Mouse (Mus musculus): ENCODE measurements around the gene Tmem151a. TPM values are rescaled to one million over a fixed set of nuclear protein-coding genes. Genes with fewer than 3 reads are reported as not detected.

Tmem151a gene
- polyA plus RNA-seq, 1 experiment from 2014 or later, result 1.6 TPM

- peak overlapping the region; percentile 42 for H3K9ac ChIP-seq (replicated peaks; ENCODE audit: low read length)
- no peak for ATAC-seq (ENCODE audit: low FRiP score, low TSS enrichment)
- 80% methylated on average over 7 of the region's 7 CpGs for WGBS
- peak overlapping the region; percentile 62 for H3K4me3 ChIP-seq (ENCODE audit: low read length)
- 0 out of 2 replicates have a peak overlapping the region, but pooled peaks have one; percentile 54 for H3K27ac ChIP-seq (ENCODE audit: low read length)
- H3K4me2 ChIP-seq (replicated peaks; ENCODE audit: low read depth, low read length), result peak overlapping the region; percentile 77
- no peaks in the 10 kb centered on the region for H3K9me3 ChIP-seq (ENCODE audit: low read length)
- no peaks in the 10 kb centered on the region for H3K36me3 ChIP-seq (ENCODE audit: insufficient read depth, low read length)
- H3K27me3 ChIP-seq (ENCODE audit: insufficient read depth, low read length), result peaks cover 22% of the 10 kb centered on the region
- H3K4me1 ChIP-seq (ENCODE audit: insufficient read depth, low read length), result peaks cover 55% of the 10 kb centered on the region
These were observed 15.4 kb downstream of the Tmem151a start for GRCm38 (mm10) chr19:5069978-5070377.

- Histone ChIP-seq H3K4me1 (ENCODE audit: insufficient read depth, low read length) (peaks cover 58% of the 10 kb centered on the region), H3K27me3 (ENCODE audit: insufficient read depth, low read length) (peaks cover 22% of the 10 kb centered on the region), H3K36me3 (ENCODE audit: insufficient read depth, low read length) (no peaks in the 10 kb centered on the region), H3K9me3 (ENCODE audit: low read length) (no peaks in the 10 kb centered on the region), H3K4me2 (replicated peaks; ENCODE audit: low read depth, low read length) (peak overlapping the region; percentile 77), H3K4me3 (ENCODE audit: low read length) (peak overlapping the region; percentile 62), H3K9ac (replicated peaks; ENCODE audit: low read length) (no peak overlapping the region), H3K27ac (ENCODE audit: low read length) (no peak overlapping the region)
- no peak for ATAC-seq (ENCODE audit: low FRiP score, low TSS enrichment)
- WGBS, result 74% methylated on average over 5 of the region's 5 CpGs
These were observed 15.8 kb downstream of the Tmem151a start for GRCm38 (mm10) chr19:5069486-5069885.

GRCm38 (mm10) chr19:5068570-5069234 lies 16.6 kb downstream of the Tmem151a start:
- H3K9ac ChIP-seq (replicated peaks; ENCODE audit: low read length), result peak overlapping the region; percentile 78
- peak overlapping the region; percentile 77 for H3K4me2 ChIP-seq (replicated peaks; ENCODE audit: low read depth, low read length)
- 21% methylated on average over 21 of the region's 21 CpGs for WGBS
- H3K4me1 ChIP-seq (ENCODE audit: insufficient read depth, low read length), result peaks cover 58% of the 10 kb centered on the region
- peak overlapping the region; percentile 62 for H3K4me3 ChIP-seq (ENCODE audit: low read length)
- peaks cover 22% of the 10 kb centered on the region for H3K27me3 ChIP-seq (ENCODE audit: insufficient read depth, low read length)
- H3K36me3 ChIP-seq (ENCODE audit: insufficient read depth, low read length), result no peaks in the 10 kb centered on the region
- no peaks in the 10 kb centered on the region for H3K9me3 ChIP-seq (ENCODE audit: low read length)
- ATAC-seq (ENCODE audit: low FRiP score, low TSS enrichment), result no peak
- H3K27ac ChIP-seq (ENCODE audit: low read length), result peak overlapping the region; percentile 56

- peaks cover 58% of the 10 kb centered on the region for H3K4me1 ChIP-seq (ENCODE audit: insufficient read depth, low read length)
These were observed 17.3 kb downstream of the Tmem151a start, which contains the start of gene Cd248 for GRCm38 (mm10) chr19:5067867-5068569. TSS of gene Cd248 (plus strand) at chr19:5068078.

DNA sequence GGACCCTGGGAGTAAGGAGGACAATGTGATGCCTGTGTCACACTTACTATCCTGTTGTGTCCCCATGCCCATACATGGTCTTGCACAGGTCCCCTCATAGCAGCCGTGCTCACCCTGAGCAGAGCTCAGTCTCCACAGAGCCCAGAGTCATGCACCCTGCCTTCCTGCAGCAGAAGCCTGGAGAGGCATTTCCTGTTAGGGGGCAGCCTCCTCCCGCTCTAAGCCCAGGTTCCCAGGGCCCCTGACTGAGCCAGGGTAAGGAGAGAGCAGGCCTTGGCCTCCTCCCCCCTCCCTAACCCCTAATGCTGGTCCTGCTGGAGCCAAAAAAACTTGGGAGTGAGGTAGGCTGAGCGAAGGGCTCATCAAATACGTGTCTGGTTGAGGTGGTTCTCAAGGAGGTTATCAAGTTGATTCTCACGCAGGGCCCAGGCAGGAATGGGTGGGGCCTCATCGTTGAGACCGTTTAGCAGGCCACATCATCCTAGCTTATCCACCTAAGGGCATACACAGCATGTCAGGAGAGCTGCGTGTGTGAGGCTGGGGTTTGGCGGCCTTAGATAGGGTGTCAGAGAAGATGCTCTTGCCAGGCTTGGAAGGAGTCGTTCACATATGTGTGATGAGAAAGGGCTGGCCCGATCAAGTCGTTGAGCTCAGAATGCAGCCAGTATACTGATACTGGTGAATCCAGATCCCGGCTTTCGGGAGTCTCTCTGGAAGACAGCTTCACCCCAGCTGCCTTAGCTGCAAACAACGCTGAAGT lies 18.1 kb downstream of the Tmem151a start:
- H3K9ac ChIP-seq (replicated peaks; ENCODE audit: low read length), result peak overlapping the region; percentile 78
- peak; percentile 8; the same call in 1 of the 2 replicates for ATAC-seq (ENCODE audit: low FRiP score, low TSS enrichment)
- WGBS, result 6% methylated on average over 15 of the region's 15 CpGs
- peak overlapping the region; percentile 77 for H3K4me2 ChIP-seq (replicated peaks; ENCODE audit: low read depth, low read length)
- H3K9me3 ChIP-seq (ENCODE audit: low read length), result no peaks in the 10 kb centered on the region
- H3K36me3 ChIP-seq (ENCODE audit: insufficient read depth, low read length), result no peaks in the 10 kb centered on the region
- peaks cover 20% of the 10 kb centered on the region for H3K27me3 ChIP-seq (ENCODE audit: insufficient read depth, low read length)
- peak overlapping the region; percentile 94 for H3K27ac ChIP-seq (ENCODE audit: low read length)
- peak overlapping the region; percentile 62 for H3K4me3 ChIP-seq (ENCODE audit: low read length)
- H3K4me1 ChIP-seq (ENCODE audit: insufficient read depth, low read length), result peaks cover 51% of the 10 kb centered on the region

More at GRCm38 (mm10) chr19:5067867-5068569, 17.3 kb downstream of the Tmem151a start, which contains the start of gene Cd248:
- peak within 1 kb of the TSS; percentile 78 for H3K9ac ChIP-seq (replicated peaks; ENCODE audit: low read length)
- H3K27me3 ChIP-seq (ENCODE audit: insufficient read depth, low read length), result peaks cover 20% of the 10 kb centered on the region
- 2% methylated on average over 43 of the region's 56 CpGs for WGBS
- H3K36me3 ChIP-seq (ENCODE audit: insufficient read depth, low read length), result no peaks in the 10 kb centered on the region
- peak within 1 kb of the TSS; percentile 62 for H3K4me3 ChIP-seq (ENCODE audit: low read length)
- peak within 1 kb of the TSS; percentile 77 for H3K4me2 ChIP-seq (replicated peaks; ENCODE audit: low read depth, low read length)
- H3K27ac ChIP-seq (ENCODE audit: low read length), result peak within 1 kb of the TSS; percentile 94
- H3K9me3 ChIP-seq (ENCODE audit: low read length), result no peaks in the 10 kb centered on the region
- ATAC-seq (ENCODE audit: low FRiP score, low TSS enrichment), result peak; percentile 64

DNA sequence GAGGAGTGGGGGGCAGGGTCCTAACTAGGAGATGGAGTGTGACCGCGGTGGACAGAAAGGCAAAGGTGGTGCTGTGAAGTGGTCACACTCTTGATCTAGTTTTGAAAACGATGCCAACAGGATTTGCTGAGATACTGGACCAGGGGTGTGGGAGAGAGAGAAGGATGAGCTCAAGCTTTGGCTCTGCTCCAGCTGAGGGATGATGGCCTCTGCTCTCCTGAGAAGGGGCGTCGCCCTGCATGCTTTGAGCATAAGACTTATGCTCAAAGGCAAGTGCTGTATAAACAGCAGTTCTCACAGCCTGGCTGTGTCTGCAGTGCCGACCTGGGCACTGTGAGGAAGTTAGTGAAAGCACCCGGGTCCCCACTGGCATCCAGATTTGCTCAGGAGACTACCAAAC lies 20.2 kb downstream of the Tmem151a start:
- no peak overlapping the region for H3K4me2 ChIP-seq (replicated peaks; ENCODE audit: low read depth, low read length)
- no peak for ATAC-seq (ENCODE audit: low FRiP score, low TSS enrichment)
- H3K27me3 ChIP-seq (ENCODE audit: insufficient read depth, low read length), result peaks cover 15% of the 10 kb centered on the region
- no peak overlapping the region for H3K9ac ChIP-seq (replicated peaks; ENCODE audit: low read length)
- 54% methylated on average over 7 of the region's 7 CpGs for WGBS
- no peak overlapping the region for H3K4me3 ChIP-seq (ENCODE audit: low read length)
- H3K27ac ChIP-seq (ENCODE audit: low read length), result no peak overlapping the region
- peaks cover 54% of the 10 kb centered on the region for H3K4me1 ChIP-seq (ENCODE audit: insufficient read depth, low read length)
- H3K9me3 ChIP-seq (ENCODE audit: low read length), result no peaks in the 10 kb centered on the region
- H3K36me3 ChIP-seq (ENCODE audit: insufficient read depth, low read length), result no peaks in the 10 kb centered on the region

DNA sequence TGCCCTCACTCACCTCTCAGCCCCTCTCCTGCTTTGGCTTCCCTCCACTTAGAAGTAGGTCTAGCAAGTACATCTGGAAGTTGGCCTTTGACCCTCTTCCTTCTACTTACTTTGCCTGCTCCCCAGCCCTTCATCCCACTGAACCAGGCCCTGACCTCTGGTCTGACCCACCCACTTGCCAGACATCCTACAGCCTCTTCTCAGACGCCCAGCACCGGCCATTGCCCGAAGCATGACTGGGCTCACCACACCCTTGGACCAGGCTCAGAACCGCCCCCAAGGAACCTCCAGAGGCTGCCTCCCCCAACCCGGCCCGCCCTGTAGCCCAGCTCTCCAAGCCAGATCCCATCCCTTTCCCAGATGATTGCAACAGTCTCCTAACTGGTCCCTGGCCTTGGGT lies 22.9 kb downstream of the Tmem151a start:
- no peak overlapping the region for H3K9ac ChIP-seq (replicated peaks; ENCODE audit: low read length)
- WGBS, result 55% methylated on average over 6 of the region's 6 CpGs
- peaks cover 3% of the 10 kb centered on the region; the same call in 1 of the 2 replicates for H3K27me3 ChIP-seq (ENCODE audit: insufficient read depth, low read length)
- no peaks in the 10 kb centered on the region for H3K9me3 ChIP-seq (ENCODE audit: low read length)
- no peak overlapping the region for H3K4me2 ChIP-seq (replicated peaks; ENCODE audit: low read depth, low read length)
- no peak overlapping the region for H3K4me3 ChIP-seq (ENCODE audit: low read length)
- no peak for ATAC-seq (ENCODE audit: low FRiP score, low TSS enrichment)
- no peak overlapping the region for H3K27ac ChIP-seq (ENCODE audit: low read length)
- no peaks in the 10 kb centered on the region for H3K36me3 ChIP-seq (ENCODE audit: insufficient read depth, low read length)
- peaks cover 52% of the 10 kb centered on the region for H3K4me1 ChIP-seq (ENCODE audit: insufficient read depth, low read length)

- 90% methylated on average over 5 of the region's 5 CpGs for WGBS
- no peaks in the 10 kb centered on the region for H3K36me3 ChIP-seq (ENCODE audit: insufficient read depth, low read length)
These were observed 23.3 kb downstream of the Tmem151a start for GRCm38 (mm10) chr19:5062041-5062440.

DNA sequence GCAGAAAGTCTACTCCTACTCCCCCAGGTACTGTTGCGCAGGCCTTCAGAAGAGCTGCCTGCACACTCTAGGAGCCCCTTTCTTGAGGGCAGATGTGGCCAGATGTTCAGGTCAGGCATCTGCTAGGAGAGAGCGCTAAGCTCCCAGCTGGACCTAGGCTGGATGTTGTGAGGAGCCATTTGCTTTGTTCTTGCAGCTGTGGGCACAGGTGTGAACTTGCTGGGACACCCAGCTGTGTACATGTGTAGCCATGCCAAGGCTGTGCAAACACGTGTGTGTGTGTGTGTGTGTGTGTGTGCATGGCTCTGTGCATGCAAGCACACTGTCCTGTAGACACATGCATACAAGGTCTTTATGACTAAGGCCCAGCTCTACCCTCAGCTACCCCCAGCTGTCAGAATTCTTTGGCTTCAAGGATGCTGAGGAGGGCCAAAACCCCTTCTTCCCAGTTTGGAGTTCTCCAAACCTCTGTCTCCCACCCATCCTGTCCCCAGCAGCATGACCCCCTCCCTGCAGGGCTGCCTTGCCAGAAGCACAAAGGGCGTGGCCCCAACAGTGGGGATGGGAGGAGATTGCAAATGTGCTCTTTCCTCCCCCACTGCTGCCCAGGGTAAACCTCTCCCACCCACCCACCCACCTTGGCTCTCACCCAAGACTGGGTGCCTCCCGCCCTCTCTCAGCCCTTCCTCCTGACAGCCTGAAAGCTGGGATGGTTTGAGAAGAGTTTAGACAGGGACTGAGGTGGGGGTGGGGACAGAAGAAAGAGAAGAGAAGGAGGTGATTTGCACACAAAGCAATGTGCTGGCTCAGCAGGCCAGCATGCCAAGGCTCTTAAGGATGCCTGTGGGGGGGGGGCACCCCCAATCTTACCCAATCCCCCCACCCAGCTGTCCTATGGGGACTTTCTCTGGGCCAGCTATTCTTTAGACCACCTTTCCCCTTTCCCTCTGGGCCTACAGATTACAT lies 24.7 kb downstream of the Tmem151a start:
- Histone ChIP-seq H3K4me2 (replicated peaks; ENCODE audit: low read depth, low read length) (no peak overlapping the region), H3K36me3 (ENCODE audit: insufficient read depth, low read length) (no peaks in the 10 kb centered on the region), H3K4me1 (ENCODE audit: insufficient read depth, low read length) (peaks cover 51% of the 10 kb centered on the region), H3K27me3 (ENCODE audit: insufficient read depth, low read length) (no peaks in the 10 kb centered on the region), H3K9me3 (ENCODE audit: low read length) (no peaks in the 10 kb centered on the region), H3K9ac (replicated peaks; ENCODE audit: low read length) (peak overlapping the region; percentile 14; the same call in 1 of the 2 replicates), H3K27ac (ENCODE audit: low read length) (peak overlapping the region; percentile 83), H3K4me3 (ENCODE audit: low read length) (no peak overlapping the region)
- 0 out of 2 replicates have a peak, but pooled peaks have one; percentile 14 for ATAC-seq (ENCODE audit: low FRiP score, low TSS enrichment)
- WGBS, result 52% methylated on average over 5 of the region's 5 CpGs

More at GRCm38 (mm10) chr19:5062041-5062440, 23.3 kb downstream of the Tmem151a start:
- H3K4me2 ChIP-seq (replicated peaks; ENCODE audit: low read depth, low read length), result no peak overlapping the region
- H3K4me1 ChIP-seq (ENCODE audit: insufficient read depth, low read length), result peaks cover 48% of the 10 kb centered on the region
- no peaks in the 10 kb centered on the region for H3K27me3 ChIP-seq (ENCODE audit: insufficient read depth, low read length)
- H3K4me3 ChIP-seq (ENCODE audit: low read length), result no peak overlapping the region
- H3K9me3 ChIP-seq (ENCODE audit: low read length), result no peaks in the 10 kb centered on the region
- no peak for ATAC-seq (ENCODE audit: low FRiP score, low TSS enrichment)
- H3K9ac ChIP-seq (replicated peaks; ENCODE audit: low read length), result no peak overlapping the region
- no peak overlapping the region for H3K27ac ChIP-seq (ENCODE audit: low read length)
